Mouse (Mus musculus) heart, postnatal 10 days (tissue): ENCODE data around the gene Srp14. TPM values are rescaled to one million over a fixed set of nuclear protein-coding genes. Genes with fewer than 3 reads are reported as not detected.

Experiments used
- DNase-seq, 2 experiments: peaks; one replicate each; pipeline ENCODE4 v3.0.0; 2021
- intact Hi-C: fragments of 180-260 bp; cut with DNase I; formaldehyde crosslinking; loops from one replicate; pipeline ENCODE4 v1.15.1; 2025
- total RNA-seq, 2 experiments: library from RNA; stranded (reverse); gene quantifications; 2 replicates each; pipeline ENCODE4 v1.2.3; 2021

The Srp14 gene
- 100 to 1,000 TPM; 121 to 126 TPM for total RNA-seq

DNA sequence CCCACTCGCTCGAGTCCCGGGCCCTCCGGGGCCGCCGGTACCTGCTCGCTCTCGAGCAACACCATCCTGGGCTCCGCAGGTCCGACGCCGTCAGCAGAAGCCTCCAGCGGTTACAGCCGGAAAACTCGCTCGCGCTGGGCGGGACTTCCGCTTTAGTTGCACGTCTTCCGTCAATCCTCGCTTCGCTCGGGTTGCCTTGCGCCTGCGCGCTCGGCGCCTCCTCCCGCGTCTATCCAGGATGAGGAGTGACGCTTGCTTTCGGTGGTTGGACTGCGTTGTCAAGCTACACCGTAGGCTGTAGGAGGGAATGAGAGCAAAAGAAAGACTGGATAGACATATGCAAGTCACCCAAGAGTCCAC is at the start of gene Srp14:
Gene Srp14, minus strand, starts transcription at position 162 of the 360 bp plus-strand sequence.
- DNase-seq = peak; percentile 94 to 96
- intact Hi-C loops = no loop called here

DNA sequence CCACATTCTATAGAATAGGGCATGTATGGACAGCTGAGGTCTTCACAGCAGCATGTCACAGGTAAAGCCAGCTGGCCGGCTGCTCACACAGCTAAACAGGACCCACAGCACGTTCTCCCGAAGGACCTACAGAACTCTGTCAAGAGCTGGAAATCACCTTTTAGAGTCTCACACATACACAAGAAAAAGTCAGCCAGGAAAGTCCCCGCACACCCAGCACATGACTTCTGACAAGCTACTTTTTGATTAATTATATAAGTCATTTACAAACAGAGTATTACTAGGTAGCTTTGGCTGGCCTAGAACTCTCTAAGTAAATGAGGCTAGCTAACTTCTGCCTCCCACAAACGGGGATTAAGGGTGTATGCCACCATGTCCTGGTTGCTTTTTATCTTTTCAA is 47.0 kb upstream of the Srp14 start:
- intact Hi-C loops = no loop called here
- no peak for DNase-seq

DNA sequence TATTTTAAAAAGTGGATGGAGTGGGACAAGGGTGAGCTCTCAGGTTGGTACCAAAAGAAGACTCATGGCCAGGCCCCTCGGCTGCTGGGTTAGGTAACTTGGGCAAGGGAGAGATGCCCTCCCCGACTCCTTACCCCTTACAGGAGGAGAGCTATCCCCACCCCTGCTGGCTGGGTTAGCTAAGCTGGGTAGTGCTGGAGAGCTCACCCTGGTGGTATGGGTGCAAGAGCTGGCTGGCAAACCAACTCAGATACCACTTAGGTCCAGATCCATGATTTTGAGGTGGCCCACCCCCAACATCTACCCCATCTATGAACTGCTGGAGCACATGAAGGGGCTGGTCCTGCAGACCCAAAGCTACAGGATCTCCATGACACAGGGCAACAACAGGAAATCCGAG is 45.3 kb upstream of the Srp14 start:
- intact Hi-C loops = no loop called here
- no peak for DNase-seq

DNA sequence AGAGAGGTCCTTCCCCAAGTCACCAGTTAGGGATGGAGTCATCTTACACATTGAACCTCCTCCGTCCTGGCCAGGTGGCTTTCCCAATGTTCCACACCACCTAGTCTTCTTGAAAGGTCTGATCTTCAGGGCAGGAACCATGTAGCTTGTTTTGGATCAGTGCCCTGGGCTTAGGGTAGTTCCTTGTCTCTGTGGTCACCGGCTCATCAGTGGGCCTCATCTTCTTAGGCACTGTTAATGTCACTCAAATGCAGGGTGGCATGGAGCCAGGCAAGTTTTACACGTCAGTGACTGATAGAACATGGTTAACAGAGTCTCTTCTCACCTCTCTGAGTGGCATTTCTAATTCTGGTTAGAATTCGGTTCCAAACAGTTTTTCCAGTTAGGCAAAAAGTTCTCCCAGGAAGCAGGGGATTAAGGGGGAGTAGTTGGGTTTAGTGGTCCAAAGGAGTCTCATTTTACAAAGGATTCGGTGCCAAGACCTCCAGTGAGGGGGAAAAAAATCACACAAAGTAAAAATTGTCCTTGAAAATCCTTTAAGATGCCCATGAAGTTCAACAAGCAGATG is 43.7 kb upstream of the Srp14 start:
- no peak for DNase-seq
- intact Hi-C loops = no loop called here

DNA sequence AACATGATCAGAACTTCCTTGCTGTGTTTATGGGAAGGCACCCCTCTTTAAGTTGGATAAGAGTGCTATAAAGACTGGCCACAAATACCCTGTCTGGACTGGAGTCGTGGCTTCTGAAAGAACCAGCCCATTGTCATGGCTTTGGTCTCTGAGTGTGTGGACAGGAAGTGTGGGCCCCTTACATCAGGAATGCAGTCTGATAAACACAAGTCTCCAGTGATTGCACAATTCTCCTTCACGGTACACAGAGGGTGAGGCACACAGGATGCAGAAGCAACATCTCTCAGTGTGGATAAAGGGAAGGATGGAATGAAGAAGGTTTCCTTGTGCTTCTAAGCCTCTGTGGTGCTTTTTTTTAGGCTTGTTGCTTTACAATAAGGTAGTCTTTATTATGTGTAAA is 42.8 kb upstream of the Srp14 start:
- DNase-seq = no peak

DNA sequence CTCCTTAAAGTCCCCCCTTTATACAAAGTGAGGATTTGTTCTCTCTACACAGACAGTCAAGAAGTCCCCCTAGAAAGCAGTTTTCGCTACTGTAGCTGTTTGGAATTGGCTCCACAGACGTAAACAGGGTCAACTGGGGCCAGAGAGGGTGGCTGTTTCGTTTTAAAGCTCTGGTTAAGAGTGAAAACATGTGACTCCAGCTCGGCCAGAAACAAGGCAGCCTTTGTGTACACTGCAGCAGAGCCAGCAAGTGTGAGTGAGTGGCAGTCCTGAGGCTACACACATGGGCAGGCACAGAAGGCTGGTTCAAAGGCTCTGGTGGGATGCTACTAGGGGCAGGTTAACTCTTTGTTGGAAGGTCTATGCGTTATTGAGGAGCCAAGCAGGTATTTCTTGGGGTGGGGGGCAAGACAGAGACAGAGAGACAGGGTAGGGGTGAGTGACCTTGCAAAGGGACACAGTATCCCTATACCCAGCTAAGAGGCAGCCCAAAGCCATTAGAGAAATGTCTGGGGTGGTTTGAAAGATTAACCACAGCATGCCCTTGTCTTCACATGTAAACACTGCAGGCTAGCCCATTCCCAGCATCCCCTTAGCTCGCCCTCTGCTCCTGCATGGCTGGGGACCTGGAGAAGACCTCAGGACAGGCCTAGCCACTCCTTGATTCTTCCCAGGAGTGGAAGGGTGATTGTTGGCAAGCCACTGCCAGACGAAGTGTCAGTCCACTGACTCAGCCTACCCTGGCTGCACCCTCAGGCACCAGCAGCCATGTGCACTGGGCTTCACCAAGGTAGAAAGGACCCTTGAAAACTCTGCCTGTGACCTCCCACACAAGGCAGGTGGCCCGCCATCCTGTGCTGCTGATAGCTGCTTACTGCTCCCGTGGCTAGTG is 40.8 kb upstream of the Srp14 start:
- peak; percentile 78 for DNase-seq
- intact Hi-C loops = no loop called here

More for the DNA sequence above, 42.8 kb upstream of the Srp14 start:
- intact Hi-C loops = no loop called here

DNA sequence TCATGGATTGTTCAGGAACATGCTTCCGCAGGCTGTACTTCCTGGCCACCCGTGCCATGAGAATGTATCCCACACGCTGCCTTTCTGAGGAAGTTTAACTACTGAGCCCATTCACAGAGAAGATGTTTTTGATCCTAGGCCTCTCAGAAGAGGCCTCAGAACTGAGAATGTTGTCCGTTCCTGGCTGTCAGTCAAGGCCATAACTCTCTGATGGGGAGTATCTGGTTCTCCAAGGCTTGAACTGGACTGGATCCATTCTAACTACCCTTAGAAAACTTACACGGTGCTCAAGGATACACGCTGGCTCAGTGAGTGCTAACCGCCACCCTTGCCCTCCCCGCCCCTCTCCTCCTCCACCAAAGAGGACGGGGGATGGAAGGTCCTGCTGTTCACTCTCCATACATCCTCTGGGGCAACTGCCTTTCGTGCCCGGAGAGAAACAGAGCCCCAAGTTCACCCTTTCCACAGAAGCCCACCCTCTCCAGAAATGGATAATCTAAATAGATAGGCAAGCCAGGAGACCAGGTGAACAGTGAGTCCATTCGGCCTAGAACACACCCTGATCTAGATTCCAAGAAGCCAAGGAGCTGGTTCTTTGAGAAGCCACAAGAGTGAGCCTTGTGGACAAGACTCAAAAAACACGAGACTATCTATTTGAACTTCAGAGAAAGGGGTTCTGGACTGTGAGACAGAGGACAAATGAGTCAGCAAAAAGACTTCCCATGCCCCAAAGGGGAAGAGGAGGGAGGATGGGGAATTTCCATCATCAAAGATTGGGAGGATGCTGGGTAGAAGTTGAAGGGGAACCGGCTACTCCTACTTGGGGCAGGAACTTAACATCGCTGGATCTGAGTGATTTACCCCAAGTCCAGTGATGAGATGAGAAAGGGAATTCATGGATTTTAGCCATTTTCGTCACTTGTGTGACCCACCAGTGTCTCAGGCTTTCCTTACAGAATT is 33.2 kb upstream of the Srp14 start:
- DNase-seq = no peak
- intact Hi-C loops = no loop called here

DNA sequence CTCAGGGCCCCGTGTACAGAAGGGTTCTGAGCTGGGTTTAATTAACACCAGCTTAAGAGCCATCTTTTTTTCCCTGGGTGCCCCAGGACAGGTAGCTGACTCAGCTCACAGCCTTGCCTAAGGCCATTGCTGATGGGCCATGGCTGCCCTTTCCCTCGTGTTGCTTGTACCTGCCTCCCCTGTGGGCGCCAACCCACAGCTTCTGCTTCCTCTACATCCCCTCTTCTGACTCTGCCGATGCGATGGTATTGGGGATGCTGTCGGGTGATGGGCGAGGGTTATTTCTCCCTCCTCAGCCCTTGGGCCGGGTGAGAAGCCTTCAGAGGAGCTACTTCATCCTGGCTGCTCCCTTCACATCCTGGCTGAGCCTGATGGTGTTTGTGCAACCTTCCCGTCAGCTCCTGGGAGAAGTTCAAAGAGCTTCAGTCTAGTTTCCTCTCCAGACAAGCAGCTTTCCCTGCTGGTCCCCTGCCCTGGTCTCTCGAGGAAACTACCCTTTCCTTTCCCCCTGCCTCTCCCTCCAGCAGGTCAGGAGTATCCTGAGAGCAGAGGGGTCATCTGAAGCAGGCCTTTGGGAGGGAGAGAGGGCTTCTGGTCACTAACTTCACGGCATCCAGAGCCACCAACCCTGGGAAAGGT is 32.4 kb upstream of the Srp14 start:
- intact Hi-C loops = loop anchor here (2.0 kb wide), 2 partner anchors 21 to 35 kb away; no protein-coding TSS in a partner anchor
- DNase-seq = peak in 1 of 2 experiments; percentile 51

DNA sequence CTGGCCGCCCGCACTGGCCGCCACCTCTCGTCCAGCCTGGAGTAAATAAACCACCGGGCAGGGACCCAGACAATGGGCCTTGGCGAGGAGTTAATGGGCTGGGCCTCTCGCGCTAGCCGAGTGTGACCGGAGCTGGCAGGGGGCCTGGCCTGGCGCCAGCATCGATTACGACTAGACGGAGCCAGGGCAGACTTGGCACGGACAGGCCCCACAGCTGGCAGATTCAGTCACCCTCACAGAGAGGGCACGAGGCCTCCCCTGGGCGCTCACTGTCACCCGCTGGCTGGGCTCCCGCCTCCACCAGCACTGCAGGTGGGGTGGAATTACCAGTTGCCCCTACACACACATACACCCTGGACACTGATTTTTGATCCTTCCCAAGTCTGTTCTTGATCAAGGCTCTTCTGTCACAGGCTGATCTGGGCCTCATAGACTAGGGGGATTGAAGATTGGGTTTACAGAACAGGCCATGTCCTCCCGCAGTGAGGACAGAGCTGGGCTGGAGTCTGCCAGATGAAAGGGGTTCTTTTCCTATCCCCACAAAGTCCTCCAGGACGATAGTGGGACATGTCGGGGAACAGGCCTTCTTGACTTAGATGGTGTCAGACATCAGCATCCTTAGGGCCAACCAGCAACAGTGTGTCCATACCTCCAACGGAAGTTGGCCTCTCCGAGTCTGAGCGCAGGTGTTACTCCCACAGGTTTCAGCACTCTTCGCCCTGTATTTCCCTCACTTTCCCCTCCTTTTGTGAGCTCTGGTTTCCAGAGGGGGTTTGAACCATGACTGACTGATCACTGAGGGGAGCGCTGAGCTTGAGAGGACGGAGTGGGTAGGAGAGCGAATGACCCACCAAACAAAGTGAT is 31.2 kb upstream of the Srp14 start:
- intact Hi-C loops = loop anchor here (2.0 kb wide), 2 partner anchors 20 to 36 kb away; no protein-coding TSS in a partner anchor
- DNase-seq = peak; percentile 96 to 97

DNA sequence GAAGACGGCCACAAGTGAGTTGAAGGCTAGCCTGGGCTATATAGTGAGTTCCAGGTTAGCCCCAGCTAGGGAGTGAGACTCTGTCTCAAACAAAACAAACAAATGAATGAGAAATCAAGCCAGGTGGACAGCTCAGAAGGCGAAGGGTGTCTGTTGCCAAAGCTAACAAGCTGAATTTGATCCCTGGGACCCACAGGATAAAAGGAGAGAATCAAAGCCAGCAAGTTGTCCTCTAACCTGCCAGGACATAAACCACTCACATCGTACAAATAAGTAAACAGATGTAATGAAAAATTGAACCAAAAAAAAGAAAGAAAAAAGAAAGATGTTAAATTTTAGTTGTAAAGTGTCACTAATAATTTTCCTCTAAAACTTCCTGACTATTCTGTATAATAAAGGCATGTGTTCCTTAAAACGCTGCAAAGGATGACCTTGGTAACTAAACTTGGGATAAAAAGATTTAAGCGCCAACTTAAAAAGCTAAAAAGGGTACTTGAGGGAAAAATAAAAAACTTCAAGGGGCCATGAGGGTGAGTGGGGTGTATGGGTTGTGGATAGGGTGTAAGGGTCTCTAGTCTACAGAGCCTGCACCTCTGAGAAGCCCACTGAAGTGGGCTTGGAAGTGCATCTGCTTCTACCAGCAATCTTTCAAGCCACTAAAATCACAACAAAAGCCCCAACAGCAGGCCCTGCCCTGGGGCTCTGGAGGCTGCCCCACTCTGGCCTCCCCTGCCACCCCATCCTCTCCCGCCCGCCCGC is 30.4 kb upstream of the Srp14 start:
- no peak for DNase-seq
- intact Hi-C loops = loop anchor here (2.0 kb wide), 2 partner anchors 19 to 37 kb away; no protein-coding TSS in a partner anchor

DNA sequence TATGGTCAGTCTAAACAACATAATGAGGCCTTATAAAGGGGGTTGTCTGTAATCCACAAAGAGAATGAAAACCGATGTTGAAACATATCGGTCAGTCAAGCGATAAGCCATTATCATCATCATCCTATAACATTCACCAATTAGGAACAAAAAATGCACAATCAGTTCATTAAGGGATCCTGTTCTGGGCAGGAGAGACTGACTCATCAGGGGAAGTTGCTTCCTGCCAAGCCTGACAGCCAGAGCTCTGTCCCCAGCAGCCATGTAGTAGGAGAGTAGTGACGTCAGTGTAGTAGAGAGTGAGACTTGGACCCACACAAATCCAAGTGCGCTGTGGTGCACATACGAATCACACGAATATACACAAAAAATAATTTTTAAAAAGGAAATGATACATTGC is 27.6 kb upstream of the Srp14 start:
- intact Hi-C loops = no loop called here
- DNase-seq = no peak

DNA sequence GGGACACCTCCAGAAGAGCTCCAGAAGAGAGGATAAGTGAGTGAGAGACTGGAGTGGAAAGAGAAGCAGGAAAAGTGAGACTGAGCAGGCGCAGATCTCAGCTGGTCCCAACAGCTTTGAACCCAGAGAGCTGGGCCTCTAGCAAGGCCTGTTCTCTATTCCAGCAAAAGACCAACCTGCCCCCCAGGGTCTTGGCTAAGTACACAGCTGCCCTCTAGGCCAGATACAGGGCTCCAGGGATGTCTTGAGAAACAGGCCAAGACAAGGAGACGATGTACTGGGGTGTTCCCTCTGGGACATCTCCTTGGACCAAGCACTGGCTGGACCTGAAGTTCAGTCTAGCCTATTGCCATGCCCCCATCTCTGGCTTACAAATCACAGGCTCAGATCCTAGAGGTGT is 20.7 kb upstream of the Srp14 start:
- DNase-seq = no peak
- intact Hi-C loops = no loop called here

DNA sequence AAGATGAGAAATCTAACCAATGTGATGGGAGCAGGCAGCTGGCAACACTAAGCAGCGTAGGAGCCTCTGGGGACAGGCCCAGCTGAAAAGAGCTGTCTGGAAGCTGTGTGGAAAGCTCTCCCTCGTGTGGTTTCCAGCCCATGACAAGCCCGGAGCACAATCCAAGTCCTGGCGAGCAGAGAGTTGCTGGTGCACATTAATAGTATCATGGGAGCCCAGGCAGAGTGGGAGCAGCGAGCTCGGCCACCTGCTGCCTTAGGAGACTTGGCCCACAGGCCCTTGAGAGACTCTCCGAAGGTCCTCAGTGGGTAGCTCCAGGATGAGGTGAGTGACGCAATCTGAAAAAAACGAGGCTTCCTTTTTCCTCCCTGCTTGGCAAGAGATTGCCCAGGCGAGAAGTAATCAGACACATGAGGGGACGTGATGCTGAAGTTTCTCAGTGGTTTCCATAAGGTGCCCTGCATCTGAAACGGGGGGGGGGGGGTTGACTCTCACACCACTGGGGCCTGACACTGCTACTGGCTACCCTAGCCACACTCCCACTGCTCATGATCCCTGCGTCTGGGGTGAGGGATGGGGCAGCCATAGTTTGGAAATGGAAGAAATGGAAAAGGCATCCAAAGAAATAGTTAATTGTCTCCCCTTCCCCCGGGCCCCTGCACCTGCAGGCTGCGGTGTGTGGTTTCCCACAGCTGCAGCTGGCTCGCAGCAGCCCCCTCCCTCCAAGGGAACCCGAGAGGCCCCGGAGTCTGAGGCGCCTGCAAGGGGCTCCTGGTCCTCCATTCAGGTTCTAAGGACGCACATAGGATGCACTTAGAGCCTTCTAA is 19.8 kb upstream of the Srp14 start:
- intact Hi-C loops = no loop called here
- DNase-seq = peak; percentile 64 to 65

DNA sequence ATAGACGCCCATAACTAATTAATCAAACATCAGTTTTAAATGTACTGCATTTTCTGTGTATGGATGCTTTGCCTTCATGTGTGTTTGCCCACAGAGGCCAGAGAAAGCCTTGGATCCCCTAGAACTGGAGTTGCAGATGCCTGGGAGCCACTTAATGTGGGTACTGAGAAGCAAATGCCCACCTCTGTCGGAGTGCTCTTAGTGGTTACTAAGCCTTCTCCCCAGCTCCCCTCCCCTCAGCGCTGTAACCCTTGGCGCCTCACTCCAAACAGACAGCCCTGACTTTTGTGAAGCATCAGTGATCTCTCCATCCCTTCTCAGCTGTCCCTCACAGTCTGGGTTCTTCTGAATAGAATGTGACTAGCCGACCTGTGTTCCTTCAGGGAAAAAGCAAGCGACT is 19.0 kb upstream of the Srp14 start:
- no peak for DNase-seq
- intact Hi-C loops = no loop called here

DNA sequence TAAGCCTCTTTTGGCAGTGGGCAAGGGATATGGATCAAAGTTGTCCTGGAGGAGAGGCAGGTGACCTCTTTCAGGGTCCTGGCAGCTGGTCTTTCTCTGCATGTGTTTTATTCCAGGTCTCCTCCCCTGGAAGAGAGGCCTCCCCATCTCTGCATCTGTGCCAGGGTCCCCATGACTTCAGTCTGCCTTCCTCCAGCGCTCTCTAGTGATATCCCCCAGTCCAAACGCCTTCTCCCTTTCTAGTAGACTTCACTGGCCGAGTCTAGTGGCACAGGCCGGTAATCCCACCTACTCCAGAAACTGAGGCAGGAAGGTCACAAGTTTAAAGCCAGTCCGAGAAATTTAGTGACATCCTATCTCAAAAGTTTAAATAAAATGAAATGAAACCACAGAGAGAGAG is 18.4 kb upstream of the Srp14 start:
- DNase-seq = no peak

DNA sequence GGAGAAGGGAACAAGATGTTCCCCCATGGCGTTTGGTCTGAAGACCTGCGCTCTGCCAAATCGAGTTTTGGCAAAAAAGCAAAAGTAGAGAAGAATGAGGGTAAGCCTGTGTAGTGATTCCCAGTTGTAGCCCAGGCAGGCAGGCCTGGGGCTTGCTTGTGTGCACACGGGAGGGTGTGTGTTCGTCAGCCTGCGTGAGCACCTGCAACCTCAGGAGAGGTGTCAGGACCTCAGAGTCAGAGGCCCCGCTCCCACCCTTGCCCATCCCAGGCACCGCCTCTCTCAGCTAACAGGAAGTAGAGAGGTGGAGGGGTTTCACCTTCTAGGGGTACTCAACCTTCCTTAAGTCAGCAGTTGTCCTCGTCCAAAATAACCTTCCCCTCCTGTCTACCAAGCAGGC is 15.5 kb upstream of the Srp14 start:
- no peak for DNase-seq
- intact Hi-C loops = no loop called here

More for the DNA sequence above, 18.4 kb upstream of the Srp14 start:
- intact Hi-C loops = no loop called here

DNA sequence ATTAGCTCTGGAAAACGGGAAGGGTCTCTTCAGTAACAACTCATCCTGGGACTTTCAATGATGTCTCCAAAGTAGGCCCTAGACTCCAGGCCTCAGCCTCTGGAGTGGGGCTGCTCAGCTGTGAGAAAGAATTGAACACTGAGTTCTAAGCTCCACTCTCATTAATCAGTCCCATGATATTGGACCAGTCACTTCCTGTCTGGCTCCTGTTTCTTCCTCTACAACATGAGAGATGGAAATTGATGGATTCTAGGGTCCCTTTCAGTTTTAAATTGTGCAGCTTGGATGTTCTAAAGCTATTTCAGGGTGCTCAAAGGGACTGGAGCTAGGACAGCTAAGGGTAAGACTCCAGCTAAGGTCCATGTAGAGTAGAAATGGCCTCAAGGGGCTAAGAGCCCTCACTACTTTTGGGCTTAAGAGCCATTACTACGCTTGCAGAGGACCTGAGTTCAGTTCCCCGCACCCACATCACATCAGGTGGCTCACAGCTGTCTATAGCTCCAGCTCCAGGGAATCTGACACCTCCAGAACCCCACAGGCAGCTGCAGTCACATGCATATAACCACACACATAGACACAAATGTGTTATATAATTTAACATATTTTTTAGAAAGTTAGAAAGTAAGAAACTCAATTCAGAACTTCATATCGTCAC is 12.4 kb upstream of the Srp14 start:
- DNase-seq = no peak
- intact Hi-C loops = loop anchor here (2.0 kb wide), 2 partner anchors 19 to 57 kb away; partner anchors contain the start of gene Bmf
